Mouse (Mus musculus) liver, adult 2 months (tissue): Measurements from ENCODE around the gene S1pr4. TPM values are rescaled to one million over a fixed set of nuclear protein-coding genes. Genes with fewer than 3 reads are reported as not detected.

Experiments
- DNase-seq: peaks from one replicate; pipeline ENCODE4 v3.0.0-alpha.2; 2011; ENCODE audit warnings: low read depth, low spot score; ENCODE audit errors: extremely low read depth
- H3K27ac ChIP-seq: fragments of 200-500 bp; replicated peaks from 2 replicates; pipeline ENCODE4 v1.5.1; 2012; ENCODE audit warnings: low read depth, mild to moderate bottlenecking, control low read depth, inconsistent platforms, low read length; ENCODE audit not compliant: insufficient read depth
- H3K27me3 ChIP-seq: fragments of 200-500 bp; 2 replicates; pipeline ENCODE4 v1.6.1; 2012; ENCODE audit warnings: mild to moderate bottlenecking, moderate library complexity, low read length, inconsistent platforms; ENCODE audit not compliant: control insufficient read depth, insufficient read depth
- H3K36me3 ChIP-seq: fragments of 200-500 bp; 2 replicates; pipeline ENCODE4 v1.6.1; 2012; ENCODE audit warnings: low read length, inconsistent platforms; ENCODE audit not compliant: control insufficient read depth, insufficient read depth
- H3K4me1 ChIP-seq: fragments of 200-500 bp; 2 replicates; pipeline ENCODE4 v1.6.1; 2011; ENCODE audit warnings: low read length; ENCODE audit not compliant: control insufficient read depth, insufficient read depth
- H3K4me3 ChIP-seq: fragments of 200-500 bp; 2 replicates; pipeline ENCODE4 v1.5.1; 2011; ENCODE audit warnings: low read depth, mild to moderate bottlenecking, control low read depth, low read length, moderate library complexity; ENCODE audit not compliant: insufficient read depth
- H3K79me2 ChIP-seq: fragments of 200-500 bp; 2 replicates; pipeline ENCODE4 v1.6.1; 2012; ENCODE audit warnings: inconsistent platforms, mild to moderate bottlenecking, low read length, moderate library complexity; ENCODE audit not compliant: control insufficient read depth, insufficient read depth
- H3K9ac ChIP-seq: fragments of 200-500 bp; 2 replicates; pipeline ENCODE4 v1.6.1; 2012; ENCODE audit warnings: low read depth, mild to moderate bottlenecking, control low read depth, inconsistent platforms, low read length
- CTCF ChIP-seq: fragments of 200-500 bp; IDR thresholded peaks from 2 replicates; pipeline ENCODE4 v1.5.1; 2011; ENCODE audit warnings: low read depth, low read length, control low read depth
- POLR2A ChIP-seq: fragments of 200-500 bp; IDR thresholded peaks from 2 replicates; pipeline ENCODE4 v1.6.1; 2011; ENCODE audit warnings: low read length, control low read depth; ENCODE audit not compliant: insufficient read depth; ENCODE audit errors: extremely low read depth
- WGBS: fragments of 180-500 bp; shearing (Covaris S2); methylation state at CpG from one replicate; pipeline ENCODE4 v1.1.7; 2018; 5-methylcytosine and 5-hydroxymethylcytosine counted together
- polyA plus RNA-seq: library from polyadenylated mRNA; depleted of rRNA; stranded (reverse); fragments of >200 nt; gene quantifications from 2 replicates; pipeline ENCODE4 v1.2.3, GENCODE M21; 2012
- total RNA-seq: library from RNA; depleted of rRNA; stranded (reverse); fragments of >200 nt; gene quantifications from 2 replicates; pipeline ENCODE4 v1.2.3, GENCODE M21; 2014

The S1pr4 gene
- total and polyA plus RNA-seq, 2 experiments = 0.28 to 1.5 TPM

DNA sequence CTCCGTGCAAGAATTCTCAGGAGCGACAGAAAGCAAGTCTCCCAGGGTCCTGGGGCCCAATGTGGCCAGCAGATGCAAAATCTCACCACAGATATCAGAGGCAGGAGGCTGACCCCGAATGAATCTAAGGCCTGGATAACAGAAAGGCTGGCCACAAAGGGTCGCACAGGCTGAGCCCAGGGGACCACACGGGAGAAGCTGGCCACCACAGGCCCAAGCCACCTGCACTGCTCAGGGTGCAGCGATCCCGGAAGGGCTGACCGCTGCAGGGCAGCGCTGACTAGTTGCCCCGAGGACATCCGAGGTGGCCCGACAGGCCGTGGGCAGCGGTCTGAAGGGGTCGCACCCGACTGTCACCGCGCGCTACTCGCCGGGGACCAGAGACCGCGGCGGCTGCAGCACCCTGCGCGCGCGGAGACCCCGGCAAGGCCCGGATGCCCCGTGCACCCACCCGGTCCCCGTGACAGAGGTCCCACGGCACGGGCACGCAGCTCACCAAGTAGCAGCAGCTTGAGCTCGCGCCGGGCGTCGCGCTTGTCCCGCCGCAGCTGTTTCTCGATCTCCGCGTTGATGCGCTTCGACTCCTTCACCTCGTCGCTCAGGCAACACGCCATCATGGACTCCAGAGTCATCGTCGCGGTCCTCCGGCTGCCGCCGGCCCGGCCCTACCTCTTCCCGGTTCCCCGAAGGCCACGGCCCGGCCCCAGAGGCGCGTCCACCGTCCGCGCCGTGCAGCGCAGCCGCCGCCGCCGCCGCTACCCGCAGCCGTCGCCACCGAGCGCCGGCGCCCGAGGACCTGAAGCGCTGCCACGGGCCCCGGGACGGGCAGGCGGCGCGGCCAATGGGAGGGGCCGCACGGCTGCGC is 44.6 kb upstream of the S1pr4 start:
- H3K36me3 ChIP-seq = no peaks in the 10 kb centered on the region
- H3K9ac ChIP-seq = peak overlapping the region; percentile 81
- peaks cover 51% of the 10 kb centered on the region for H3K79me2 ChIP-seq
- no peak for DNase-seq
- peak overlapping the region; percentile 72 for H3K4me3 ChIP-seq
- WGBS = under 1% methylated on average over 93 of the region's 93 CpGs
- peaks cover 34% of the 10 kb centered on the region for H3K4me1 ChIP-seq
- TF ChIP-seq POLR2A (0 out of 2 replicates have a peak, but pooled peaks have one; percentile 37), CTCF (no peak)
- peak overlapping the region; percentile 53 for H3K27ac ChIP-seq
- no peaks in the 10 kb centered on the region for H3K27me3 ChIP-seq

DNA sequence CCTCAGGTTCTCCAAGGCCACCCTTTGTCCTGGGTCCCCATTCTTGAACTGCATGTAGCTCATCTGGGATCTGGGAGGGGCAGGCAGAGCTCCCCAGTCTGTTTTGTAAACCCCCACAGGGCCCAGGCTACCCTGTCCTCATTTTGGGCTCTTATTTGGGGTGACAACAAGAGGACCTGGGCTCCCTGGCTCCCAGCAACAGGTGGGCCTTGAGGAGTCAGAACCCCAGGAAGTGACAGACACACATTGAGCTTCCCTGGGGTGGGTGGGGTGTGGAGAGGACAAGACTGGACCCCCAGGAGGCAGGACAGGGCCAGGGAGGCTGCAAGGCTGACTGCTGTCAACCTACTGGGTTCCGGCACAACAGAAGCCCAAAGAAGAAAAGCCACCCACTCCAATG is 43.7 kb upstream of the S1pr4 start:
- no peaks in the 10 kb centered on the region for H3K27me3 ChIP-seq
- H3K79me2 ChIP-seq = peaks cover 60% of the 10 kb centered on the region
- DNase-seq = no peak
- peak overlapping the region; percentile 81 for H3K9ac ChIP-seq
- TF ChIP-seq POLR2A (no peak), CTCF (no peak)
- 71% methylated on average over 1 of the region's 1 CpGs for WGBS
- no peaks in the 10 kb centered on the region for H3K36me3 ChIP-seq
- peak overlapping the region; percentile 13; the same call in 1 of the 2 replicates for H3K27ac ChIP-seq
- peak overlapping the region; percentile 72; the same call in 1 of the 2 replicates for H3K4me3 ChIP-seq
- H3K4me1 ChIP-seq = peaks cover 34% of the 10 kb centered on the region

DNA sequence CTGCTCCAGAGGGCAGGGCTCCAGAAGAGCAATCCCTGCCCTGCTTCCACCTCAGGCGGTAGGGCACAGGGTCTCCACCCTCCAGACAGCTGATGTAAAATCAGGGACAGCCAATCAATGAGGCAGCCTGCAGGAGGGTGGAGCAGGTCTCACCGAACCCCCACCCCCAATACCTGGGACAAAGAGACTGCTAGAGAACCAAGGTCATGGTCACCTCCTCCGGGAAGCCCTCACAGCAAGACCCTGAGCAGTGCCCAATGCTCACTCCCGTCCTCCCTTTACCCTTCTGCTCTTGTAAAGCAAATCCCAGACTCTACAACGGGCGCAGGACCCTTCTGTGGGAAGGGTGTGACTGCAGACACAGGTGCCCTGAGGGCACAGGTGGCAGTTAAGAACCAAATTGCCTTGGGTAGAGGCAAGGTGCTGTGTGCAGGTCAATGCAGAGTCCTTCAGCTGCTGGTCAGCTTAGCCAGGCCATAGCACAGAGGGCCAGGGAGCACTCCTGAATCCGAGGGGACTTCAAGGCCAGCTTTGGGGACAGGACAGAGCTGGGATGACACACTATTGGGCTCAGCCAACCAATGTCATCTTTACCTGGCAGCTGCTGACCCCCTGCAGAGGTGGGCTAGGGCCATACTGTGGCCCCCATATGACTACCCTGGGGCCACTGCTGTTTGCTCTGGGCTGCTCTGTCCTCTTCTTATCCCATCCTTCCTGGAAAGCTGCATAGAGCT is 43.0 kb upstream of the S1pr4 start:
- Histone ChIP-seq H3K79me2 (peaks cover 65% of the 10 kb centered on the region), H3K9ac (peak overlapping the region; percentile 81), H3K4me3 (no peak overlapping the region), H3K36me3 (no peaks in the 10 kb centered on the region), H3K27me3 (no peaks in the 10 kb centered on the region), H3K4me1 (peaks cover 34% of the 10 kb centered on the region), H3K27ac (peak overlapping the region; percentile 78)
- no peak for TF ChIP-seq POLR2A
- no peak for TF ChIP-seq CTCF
- WGBS = 39% methylated on average over 7 of the region's 7 CpGs
- no peak for DNase-seq

DNA sequence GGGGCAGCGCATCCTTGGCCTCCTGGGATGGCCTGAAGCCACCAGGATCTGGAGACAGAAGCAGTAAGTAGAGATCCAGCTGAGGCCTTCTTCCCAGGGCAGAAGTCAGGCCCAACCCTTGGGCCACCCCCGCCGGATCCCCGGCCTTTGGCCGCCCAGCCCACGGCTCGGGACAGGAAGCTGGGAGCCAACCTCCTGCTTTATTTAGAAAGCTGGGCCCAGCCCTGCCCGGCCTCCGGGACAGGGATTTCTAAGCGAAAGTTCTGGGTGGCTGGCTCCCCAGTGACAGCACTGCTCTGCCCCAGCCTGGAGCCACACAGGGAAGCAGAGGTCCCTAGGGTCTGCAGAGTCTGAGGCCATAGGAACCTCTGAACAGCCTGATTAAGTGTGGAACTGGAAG is 41.9 kb upstream of the S1pr4 start:
- H3K27ac ChIP-seq = peak overlapping the region; percentile 78
- no peaks in the 10 kb centered on the region for H3K27me3 ChIP-seq
- TF ChIP-seq CTCF (no peak), POLR2A (no peak)
- H3K4me1 ChIP-seq = peaks cover 34% of the 10 kb centered on the region
- peak overlapping the region; percentile 70 for H3K9ac ChIP-seq
- peak; percentile 61 for DNase-seq
- H3K4me3 ChIP-seq = peak overlapping the region; percentile 14; the same call in 1 of the 2 replicates
- WGBS = 8% methylated on average over 10 of the region's 10 CpGs
- H3K79me2 ChIP-seq = peaks cover 73% of the 10 kb centered on the region
- no peaks in the 10 kb centered on the region for H3K36me3 ChIP-seq

DNA sequence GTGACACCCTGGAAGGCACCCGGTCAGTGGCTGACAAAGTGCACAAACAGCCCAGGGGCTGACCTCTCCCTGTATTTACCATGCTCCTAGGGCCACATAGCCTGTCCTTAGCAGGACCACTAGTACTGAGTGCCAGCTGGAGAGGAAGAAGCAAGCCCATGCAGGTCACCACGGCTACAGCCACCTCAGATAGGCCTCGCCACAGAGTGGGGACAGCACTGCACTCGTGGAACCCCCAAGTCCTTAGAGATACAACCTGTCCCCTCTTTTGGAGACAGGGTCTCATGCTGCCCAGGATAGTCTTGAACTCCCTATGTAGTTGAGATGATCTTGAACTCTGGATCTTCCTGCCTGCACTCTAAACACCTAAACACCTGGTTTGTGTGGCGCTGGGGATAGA is 41.4 kb upstream of the S1pr4 start:
- no peak for DNase-seq
- 30% methylated on average over 5 of the region's 5 CpGs for WGBS
- H3K4me1 ChIP-seq = peaks cover 34% of the 10 kb centered on the region
- TF ChIP-seq CTCF = no peak
- TF ChIP-seq POLR2A = no peak
- H3K4me3 ChIP-seq = no peak overlapping the region
- no peaks in the 10 kb centered on the region for H3K36me3 ChIP-seq
- peak overlapping the region; percentile 52 for H3K27ac ChIP-seq
- peak overlapping the region; percentile 41 for H3K9ac ChIP-seq
- no peaks in the 10 kb centered on the region for H3K27me3 ChIP-seq
- peaks cover 74% of the 10 kb centered on the region for H3K79me2 ChIP-seq
